Mouse (Mus musculus): Measurements from ENCODE around the gene Babam1.

Gene Babam1

GRCm38 (mm10) chr8:71396639-71397305 lies at the start of gene Babam1:
TSS of gene Babam1 (plus strand) at chr8:71396861.
- peak; percentile 97 for DNase-seq (ENCODE audit: low spot score)

GRCm38 (mm10) chr8:71351117-71351516 lies 45.5 kb upstream of the Babam1 start:
- no peak for DNase-seq (ENCODE audit: low spot score)

DNA sequence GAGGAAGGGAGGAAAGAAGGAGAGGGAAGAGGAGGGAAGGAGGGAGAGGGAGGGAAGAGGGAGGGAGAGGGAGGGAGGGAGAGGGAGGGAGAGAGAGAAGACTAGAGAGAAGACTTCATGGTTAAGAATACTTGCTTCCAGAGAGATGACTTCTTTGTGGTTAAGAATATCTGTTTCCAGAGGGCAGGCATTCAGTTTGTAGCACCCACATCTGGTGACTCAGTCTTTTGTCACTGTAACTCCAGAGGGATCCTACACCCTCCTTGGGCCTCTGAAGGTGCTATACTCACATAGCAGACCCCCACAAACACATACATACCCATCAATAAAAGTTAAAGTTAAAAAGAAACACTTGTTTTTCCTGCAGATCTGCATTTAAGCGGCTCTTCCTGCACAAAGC lies 45.1 kb upstream of the Babam1 start:
- no peak for DNase-seq (ENCODE audit: low spot score)

DNA sequence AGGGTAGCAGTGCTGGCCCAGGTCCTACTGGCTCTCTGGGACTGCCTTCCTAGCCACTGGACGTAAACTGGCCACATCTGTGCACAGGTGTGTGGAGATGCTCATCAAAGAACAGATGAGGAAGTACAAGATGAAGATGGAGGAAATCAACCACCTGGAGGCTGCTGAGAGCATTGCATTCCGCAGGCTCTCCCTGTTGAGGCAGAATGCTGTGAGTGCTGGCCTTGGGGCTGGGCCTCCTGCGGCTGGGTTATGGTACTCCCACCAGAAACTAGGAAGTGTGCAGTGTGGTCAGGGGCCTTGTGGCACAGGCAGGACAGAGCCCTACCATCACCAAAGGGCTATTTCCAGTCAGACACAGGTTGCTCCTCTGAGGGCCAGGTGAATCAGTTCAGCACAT lies 38.6 kb upstream of the Babam1 start:
- no peak for DNase-seq (ENCODE audit: low spot score)

DNA sequence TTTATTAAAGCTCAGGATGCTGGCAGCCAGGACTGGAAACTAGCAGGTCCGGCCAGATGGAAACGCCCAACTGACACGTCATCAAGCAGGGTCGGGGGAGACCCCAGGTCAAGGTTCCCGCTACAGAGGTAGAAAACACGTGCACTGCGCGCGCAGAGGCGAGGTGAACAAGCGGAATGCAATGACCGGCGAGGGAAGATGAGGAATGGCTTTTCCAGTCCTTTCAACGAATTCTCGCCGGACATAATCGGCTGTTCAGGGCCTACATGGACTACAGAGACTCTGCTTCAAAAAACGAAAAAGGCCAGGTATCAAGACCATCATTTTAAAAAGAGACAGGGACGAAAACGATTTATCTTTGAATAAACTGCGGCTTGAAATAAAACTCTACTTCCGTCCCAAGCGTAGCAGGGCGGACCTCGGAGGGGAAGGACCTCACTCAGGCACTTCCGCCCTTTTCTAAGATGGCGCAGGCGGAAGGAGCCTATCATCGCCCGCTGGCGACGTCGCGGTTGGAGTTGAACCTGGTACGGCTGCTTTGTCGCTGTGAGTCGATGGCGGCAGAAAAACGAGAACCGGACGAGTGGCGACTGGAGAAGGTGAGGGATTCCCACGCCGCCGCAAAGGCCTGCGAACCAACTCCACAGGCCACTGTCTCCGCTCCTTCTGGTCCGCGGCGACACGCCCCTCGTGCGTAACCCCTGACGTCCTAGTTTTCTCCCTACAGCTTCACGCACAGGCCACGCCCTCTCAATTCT lies 29.7 kb upstream of the Babam1 start, which contains the start of gene Use1:
Gene Use1 (plus strand): TSS at position 78 of the 758 bp plus-strand sequence.
- peak; percentile 97 for DNase-seq (ENCODE audit: low spot score)

- no peak for DNase-seq (ENCODE audit: low spot score)
Observed at GRCm38 (mm10) chr8:71367529-71368176, 29.0 kb upstream of the Babam1 start.

- DNase-seq (ENCODE audit: low spot score), result no peak
Observed at GRCm38 (mm10) chr8:71368366-71368765, 28.3 kb upstream of the Babam1 start.

- no peak for DNase-seq (ENCODE audit: low spot score)
Observed at GRCm38 (mm10) chr8:71369040-71369718, 27.5 kb upstream of the Babam1 start.

- DNase-seq (ENCODE audit: low spot score), result no peak
Observed at GRCm38 (mm10) chr8:71370711-71371235, 25.9 kb upstream of the Babam1 start.

DNA sequence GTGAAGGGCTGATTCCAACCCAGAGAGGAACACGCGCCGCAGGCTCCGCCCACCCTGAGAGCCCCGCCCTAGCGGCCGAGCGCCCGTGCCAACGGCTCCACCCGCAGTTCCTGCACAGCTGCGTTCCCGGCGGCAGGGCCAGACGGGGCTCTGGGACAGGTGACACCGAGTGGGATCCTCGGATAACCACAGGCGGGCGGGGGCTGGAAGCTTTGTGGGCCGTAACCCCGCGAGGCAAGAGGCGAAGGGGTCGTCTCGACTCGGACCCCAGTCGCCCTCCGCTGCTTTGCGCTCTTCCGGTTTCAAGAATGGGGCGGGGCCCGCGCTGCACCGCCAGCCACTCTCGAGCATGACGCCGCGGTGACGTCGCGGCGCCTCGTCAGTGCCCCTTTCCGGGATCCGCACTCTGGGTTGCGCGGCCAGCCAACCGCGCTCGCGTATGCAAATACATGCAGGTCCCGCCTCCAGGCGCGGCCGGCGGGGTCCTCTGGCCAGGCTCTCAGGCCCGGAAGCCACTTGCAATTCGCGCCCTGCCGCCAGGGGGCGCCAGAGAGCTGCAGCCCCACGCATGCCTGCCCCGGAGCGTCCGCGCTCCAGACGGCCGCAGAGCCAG lies 25.3 kb upstream of the Babam1 start, which contains the start of gene Ocel1:
Gene Ocel1 (plus strand): TSS at position 63 of the 613 bp plus-strand sequence.
- peak; percentile 98 for DNase-seq (ENCODE audit: low spot score)

- peak; percentile 4 for DNase-seq (ENCODE audit: low spot score)
Observed at GRCm38 (mm10) chr8:71372427-71372826, 24.2 kb upstream of the Babam1 start.

- no peak for DNase-seq (ENCODE audit: low spot score)
Observed at GRCm38 (mm10) chr8:71373000-71373399, 23.7 kb upstream of the Babam1 start.

DNA sequence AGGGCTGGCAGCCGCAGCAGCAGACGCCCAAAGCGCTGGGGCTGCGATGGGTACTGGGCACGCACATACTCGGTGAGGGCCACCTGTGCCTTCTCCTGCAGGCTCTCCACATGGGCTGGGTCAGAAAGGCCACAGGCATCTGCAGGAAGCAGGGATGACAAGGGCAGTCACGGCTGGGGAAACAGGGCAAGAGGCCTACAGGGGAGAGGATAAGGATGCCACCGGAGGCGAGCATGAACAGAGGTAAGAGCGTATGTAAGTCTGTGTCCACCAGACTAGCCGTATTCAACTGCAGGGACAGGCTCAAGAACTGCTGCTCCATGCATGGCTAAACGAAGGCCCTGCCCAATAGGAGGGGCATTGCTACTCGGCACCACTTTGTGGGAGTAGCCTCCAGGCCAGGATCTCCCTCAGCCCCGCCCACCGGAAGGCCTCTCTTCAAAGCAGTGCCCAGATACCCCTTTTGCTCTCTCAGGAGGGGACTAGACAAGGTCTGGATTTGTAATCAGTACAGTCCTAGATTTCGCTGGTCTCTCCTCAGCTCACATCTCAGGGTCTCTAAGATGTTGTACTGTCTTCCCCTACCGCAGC lies 21.9 kb upstream of the Babam1 start:
- DNase-seq (ENCODE audit: low spot score), result peak; percentile 39

DNA sequence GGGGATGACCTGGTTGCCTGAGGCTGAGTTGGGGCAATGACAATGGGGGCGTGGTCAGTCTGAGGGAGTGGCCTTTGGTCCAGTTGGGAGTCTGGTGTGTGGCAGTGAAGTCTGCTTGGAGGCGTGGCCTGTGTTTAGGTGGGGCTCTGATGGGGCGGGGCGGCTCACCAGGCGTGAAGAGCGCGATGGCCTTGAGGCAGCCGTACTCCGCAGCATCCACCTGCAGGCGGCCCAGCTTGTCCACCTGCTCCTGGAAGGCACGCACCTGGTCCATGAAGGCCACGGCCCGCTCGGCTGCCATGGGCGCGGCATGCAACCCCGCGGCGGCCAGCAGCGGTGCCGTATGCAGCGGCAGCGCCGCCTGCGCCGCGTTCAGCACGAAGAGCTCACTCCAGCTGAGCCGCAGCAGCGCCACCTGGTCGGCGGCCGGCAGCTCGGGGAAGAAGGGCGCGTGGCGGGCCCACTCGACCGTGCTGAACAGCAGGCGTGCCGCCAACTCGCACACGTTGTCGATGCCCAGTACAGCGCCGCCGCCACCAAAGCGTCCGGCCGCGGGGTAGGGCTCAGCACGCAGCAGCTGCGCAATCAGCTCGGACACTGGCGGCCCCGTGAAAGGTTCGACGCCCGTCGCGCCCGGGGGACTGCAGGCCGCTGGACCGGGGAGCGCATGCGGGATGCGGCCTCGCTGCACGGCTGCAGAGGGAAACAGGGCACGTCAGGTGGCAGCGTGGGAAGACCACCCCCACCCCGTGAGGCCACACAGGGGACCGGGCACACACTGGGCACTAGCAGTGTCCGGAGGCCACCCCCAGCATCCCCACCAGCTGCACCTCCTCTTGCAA lies 20.9 kb upstream of the Babam1 start:
- peak; percentile 77 for DNase-seq (ENCODE audit: low spot score)

DNA sequence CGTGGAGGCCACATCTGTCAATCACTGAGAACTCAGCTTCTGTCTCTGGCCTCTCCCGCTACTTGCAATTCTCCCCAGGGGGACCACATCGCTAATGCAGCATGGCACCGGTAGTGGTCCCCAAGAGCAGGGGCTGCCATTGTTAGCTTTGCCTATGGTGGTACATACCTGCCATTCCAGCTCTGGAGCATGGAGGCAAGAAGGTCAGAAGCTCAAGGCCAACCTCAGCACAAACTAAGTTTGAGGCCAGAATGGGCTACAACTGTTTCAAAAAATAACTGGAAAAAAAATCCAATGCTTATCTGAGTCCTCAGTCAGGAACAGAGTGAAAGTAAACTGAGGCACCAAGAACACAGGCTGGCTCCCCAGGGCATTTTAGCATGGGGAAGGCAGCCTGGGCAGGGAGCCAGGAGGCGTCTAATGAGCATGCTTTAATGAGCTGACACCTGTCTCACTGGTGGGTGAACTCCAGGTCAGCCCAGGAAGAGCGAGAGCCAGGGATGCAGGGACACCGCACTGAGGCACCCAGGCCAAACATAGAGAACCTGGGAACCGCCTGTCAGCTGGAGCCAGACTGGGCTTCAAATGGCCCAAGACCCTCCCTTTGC lies 20.1 kb upstream of the Babam1 start:
- DNase-seq (ENCODE audit: low spot score), result no peak

- no peak for DNase-seq (ENCODE audit: low spot score)
Observed at GRCm38 (mm10) chr8:71379008-71379407, 17.7 kb upstream of the Babam1 start.

DNA sequence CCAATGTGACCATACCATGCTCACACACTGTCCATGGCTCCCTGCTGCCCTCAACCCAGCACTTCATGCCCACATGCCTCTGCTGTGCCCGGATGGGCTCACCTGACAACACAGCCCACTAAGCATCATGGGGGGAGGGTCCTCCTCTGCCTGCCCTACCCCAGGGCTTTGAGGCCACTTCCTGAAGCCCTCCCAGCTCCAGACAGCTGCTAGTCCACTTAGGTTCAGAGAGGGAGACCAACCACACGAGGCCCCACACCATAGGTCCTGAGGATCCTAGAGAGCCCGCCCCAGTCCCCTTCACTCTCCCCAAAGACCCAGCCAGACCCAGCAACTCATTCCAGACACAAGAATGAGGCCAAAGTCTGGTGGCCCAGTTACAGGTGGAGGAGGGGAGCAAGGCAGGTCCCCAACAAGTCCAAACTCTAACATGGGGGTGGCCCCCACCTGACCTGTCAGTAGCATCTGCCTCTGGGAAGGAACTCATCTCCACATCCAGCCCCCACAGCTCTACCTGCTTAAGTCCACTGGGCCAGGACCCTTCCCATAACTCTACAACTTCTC lies 17.1 kb upstream of the Babam1 start:
- DNase-seq (ENCODE audit: low spot score), result no peak

DNA sequence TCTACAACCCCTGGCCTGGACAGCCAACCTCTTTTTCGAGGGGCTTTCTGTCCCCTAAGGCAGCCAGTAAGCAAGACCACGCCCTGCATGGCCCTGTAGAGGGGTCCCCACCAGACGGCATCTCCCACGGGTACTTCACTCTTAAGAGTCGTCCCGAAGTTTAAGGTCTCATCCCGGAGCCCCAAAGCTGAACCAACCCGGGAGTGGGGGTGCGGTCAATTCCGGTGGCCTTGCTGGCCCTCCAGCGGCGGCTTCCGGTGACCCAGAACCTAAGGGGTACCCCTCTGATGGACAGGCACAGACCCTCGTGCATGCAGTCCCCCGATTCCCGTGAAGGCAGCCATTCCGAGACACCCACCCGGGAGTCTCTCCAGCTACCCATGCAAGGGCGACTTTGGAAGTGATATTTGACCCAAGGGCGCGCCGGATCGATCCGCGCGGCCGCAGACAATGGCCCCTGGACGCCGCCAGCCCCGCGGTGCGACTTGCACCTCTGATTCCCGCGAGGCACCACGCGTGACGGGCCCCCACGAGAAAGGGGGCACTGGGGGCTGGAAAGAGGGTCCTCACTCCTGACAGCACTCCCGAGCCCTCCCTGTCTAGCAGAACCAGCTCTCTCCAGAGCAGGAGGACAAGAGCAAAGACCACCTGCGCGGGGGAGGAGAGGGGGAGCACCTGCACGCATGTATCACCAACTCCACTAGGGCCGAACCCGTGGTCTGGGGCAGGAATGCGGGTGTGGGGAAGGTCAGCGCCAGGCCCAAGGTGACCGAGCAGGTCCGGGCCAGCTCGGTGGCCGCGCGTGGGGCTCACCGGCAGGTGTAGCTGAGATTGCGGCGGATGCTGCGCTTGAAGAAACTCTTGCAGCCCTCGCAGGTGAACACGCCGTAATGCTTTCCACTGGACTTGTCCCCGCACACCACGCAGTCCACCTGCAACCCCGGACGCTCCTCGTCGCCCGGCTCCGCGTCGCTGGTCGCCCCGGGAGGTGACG lies 16.2 kb upstream of the Babam1 start:
- no peak for DNase-seq (ENCODE audit: low spot score)
